Mouse (Mus musculus): ENCODE measurements around the gene Olfr27.

DNA sequence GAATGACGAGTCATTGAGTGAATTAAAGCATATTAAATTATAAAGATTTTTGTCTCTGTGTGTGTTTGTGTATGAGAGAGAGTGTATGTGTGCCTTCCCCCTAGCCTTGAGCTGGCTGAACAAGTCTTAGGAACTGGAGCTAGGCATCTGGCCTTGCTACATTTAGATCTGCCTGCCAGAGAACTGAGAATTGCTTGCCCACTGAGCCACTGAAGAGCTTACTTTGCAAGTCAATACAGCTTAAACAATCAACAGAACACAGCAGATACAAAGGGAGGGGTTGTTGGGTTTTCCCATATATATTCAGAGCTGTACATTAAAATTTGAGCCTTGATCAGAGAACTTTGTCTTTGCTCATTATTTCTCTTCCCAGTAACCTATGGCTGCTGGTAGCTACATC, 24.5 kb downstream of the Olfr27 start:
- TF ChIP-seq CTCF (IDR thresholded peaks at IDR 0.05; ENCODE audit: low read depth, low read length): no peak
- TF ChIP-seq POLR2A (IDR thresholded peaks at IDR 0.05; ENCODE audit: borderline replicate concordance, low read depth, low read length): no peak

Measured in bone marrow macrophage, adult 2 months (primary cell).